In the genomic region with DNA sequence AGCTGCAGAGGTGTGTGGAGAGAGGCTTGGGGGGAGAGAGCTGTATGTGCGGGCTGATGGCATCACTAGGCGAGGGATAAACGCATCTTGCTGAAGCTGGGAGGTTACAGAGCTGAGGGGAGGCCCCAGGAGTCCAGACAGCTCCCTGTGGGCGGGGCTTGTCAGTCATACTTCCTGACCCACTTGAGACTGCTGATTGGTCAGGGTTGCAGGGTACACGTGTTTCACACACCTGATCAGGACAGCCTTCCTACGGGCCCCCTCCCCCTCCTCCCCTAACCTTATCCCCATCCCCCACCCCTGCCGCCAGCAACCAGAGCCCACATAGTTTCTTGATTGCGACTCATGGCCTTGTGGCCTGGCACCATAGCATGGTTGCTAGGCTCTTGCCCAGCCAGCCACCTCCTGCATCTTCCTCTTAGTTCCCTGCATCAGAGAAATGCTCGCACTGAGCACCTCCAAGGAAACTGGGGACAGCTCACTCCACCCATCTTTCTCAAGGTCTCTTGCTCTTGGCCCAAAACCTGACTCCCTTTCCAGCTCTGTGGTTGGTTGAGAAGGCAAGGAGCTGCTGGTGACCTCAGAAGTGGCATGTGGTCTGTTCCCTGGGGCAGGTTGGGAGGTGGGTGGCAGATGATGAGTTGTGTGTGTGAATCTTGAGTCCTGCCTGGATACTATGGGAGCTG, we compare ENCODE assay signal across 13 mouse cellular contexts. TPM values are rescaled to one million over a fixed set of nuclear protein-coding genes. Genes with fewer than 3 reads are reported as not detected.
DNase-seq lines count a peak whose midpoint lies in the region; ATAC-seq and TF ChIP-seq lines count a peak whose summit lies in the region.
"Had no signal": no experiment of that assay in that cellular context is flagged by ENCODE, and none has a peak within 500 bp of the region (broad histone marks: within the 10 kb centered on the region; RNA-seq: fewer than 3 reads in every experiment).

No protein-coding gene starts in this region.

- intact Hi-C loops in gastrocnemius, adult 2 months (cut with DNase I), result loop anchor here (10.0 kb wide), 1 partner anchor 94 kb away; no protein-coding TSS in a partner anchor
- intact Hi-C loops in heart, postnatal 36 days (cut with DNase I), result no loop called here

- no peak overlapping the region for H3K9ac ChIP-seq in lung, embryonic 14.5 days
- H3K9ac ChIP-seq in embryonic facial prominence, embryonic 13.5 days, result no peak overlapping the region
- no peak overlapping the region for H3K9ac ChIP-seq in forebrain, embryonic 12.5 days
- H3K9ac ChIP-seq: heart, embryonic 12.5 days had no signal

- TF ChIP-seq CTCF in lung, embryonic 14.5 days (IDR thresholded peaks at IDR 0.05; ENCODE audit: low read depth), result no peak
- TF ChIP-seq CTCF in gastrocnemius, adult 2 months (IDR thresholded peaks at IDR 0.05), result no peak

- H3K27me3 ChIP-seq in lung, embryonic 14.5 days (ENCODE audit: insufficient read depth, low read length), result peaks cover 65% of the 10 kb centered on the region
- peaks cover 86% of the 10 kb centered on the region for H3K27me3 ChIP-seq in embryonic facial prominence, embryonic 13.5 days
- H3K27me3 ChIP-seq in forebrain, embryonic 12.5 days, result peaks cover 87% of the 10 kb centered on the region

- no peaks in the 10 kb centered on the region for H3K36me3 ChIP-seq in lung, embryonic 14.5 days (ENCODE audit: insufficient read depth)
- H3K36me3 ChIP-seq in embryonic facial prominence, embryonic 13.5 days, result no peaks in the 10 kb centered on the region
- no peaks in the 10 kb centered on the region for H3K36me3 ChIP-seq in forebrain, embryonic 12.5 days (replicated peaks)
- H3K36me3 ChIP-seq: heart, embryonic 12.5 days had no signal

- H3K4me1 ChIP-seq in lung, embryonic 14.5 days (ENCODE audit: insufficient read depth), result no peaks in the 10 kb centered on the region
- H3K4me1 ChIP-seq in embryonic facial prominence, embryonic 13.5 days, result peaks cover 68% of the 10 kb centered on the region
- H3K4me1 ChIP-seq in forebrain, embryonic 12.5 days, result peaks cover 7% of the 10 kb centered on the region

- no peaks in the 10 kb centered on the region for H3K9me3 ChIP-seq in lung, embryonic 14.5 days (ENCODE audit: low read depth, low read length)
- H3K9me3 ChIP-seq in embryonic facial prominence, embryonic 13.5 days, result no peaks in the 10 kb centered on the region
- H3K9me3 ChIP-seq in forebrain, embryonic 12.5 days, result no peaks in the 10 kb centered on the region
- H3K9me3 ChIP-seq: heart, embryonic 12.5 days had no signal

- no peak overlapping the region for H3K4me3 ChIP-seq in lung, embryonic 14.5 days (ENCODE audit: low read depth, low read length)
- H3K4me3 ChIP-seq in embryonic facial prominence, embryonic 13.5 days, result no peak overlapping the region
- H3K4me3 ChIP-seq in forebrain, embryonic 12.5 days (replicated peaks), result no peak overlapping the region
- H3K4me3 ChIP-seq in gastrocnemius, adult 2 months, result no peak overlapping the region
- H3K4me3 ChIP-seq: heart, embryonic 12.5 days had no signal

- 4% methylated on average over 9 of the region's 9 CpGs for WGBS in lung, embryonic 14.5 days
- WGBS in embryonic facial prominence, embryonic 13.5 days, result 10% methylated on average over 9 of the region's 9 CpGs
- WGBS in forebrain, embryonic 12.5 days, result 4% methylated on average over 9 of the region's 9 CpGs

- H3K4me2 ChIP-seq in lung, embryonic 14.5 days, result no peak overlapping the region
- peak overlapping the region; percentile 24; the same call in 1 of the 2 replicates for H3K4me2 ChIP-seq in embryonic facial prominence, embryonic 13.5 days
- no peak overlapping the region for H3K4me2 ChIP-seq in forebrain, embryonic 12.5 days
- H3K4me2 ChIP-seq: heart, embryonic 12.5 days had no signal

- H3K27ac ChIP-seq in lung, embryonic 14.5 days (ENCODE audit: low read depth), result no peak overlapping the region
- no peak overlapping the region for H3K27ac ChIP-seq in embryonic facial prominence, embryonic 13.5 days
- H3K27ac ChIP-seq in forebrain, embryonic 12.5 days, result no peak overlapping the region
- no peak overlapping the region for H3K27ac ChIP-seq in gastrocnemius, adult 2 months

- DNase-seq in lung, embryonic 14.5 days, result no peak
- DNase-seq in lung, postnatal 14 days, result no peak
- peak; percentile 72 for DNase-seq in CD4-positive, CD25-positive, alpha-beta regulatory T cell, adult 2 months (ENCODE audit: low read depth, low spot score)
- DNase-seq in gastrocnemius, adult 2 months, result no peak
- no peak for DNase-seq in heart, postnatal 36 days
- DNase-seq: kidney, adult 18-20 months; lung, postnatal 36 days; right cerebral cortex, postnatal 4 days had no signal

- ATAC-seq in lung, embryonic 14.5 days (ENCODE audit: insufficient read depth), result peak; percentile 43; the same call in 1 of the 2 replicates
- ATAC-seq in embryonic facial prominence, embryonic 13.5 days (ENCODE audit: insufficient number of reproducible peaks, insufficient read depth, low FRiP score, low TSS enrichment, low read depth), result 0 out of 2 replicates have a peak, but pooled peaks have one; percentile 44
- peak; percentile 18; the same call in 1 of the 2 replicates for ATAC-seq in neutrophil, adult 5-6 weeks (ENCODE audit: extremely low read depth, insufficient number of reproducible peaks, low FRiP score, poor library complexity, severe bottlenecking)
- ATAC-seq in forebrain, embryonic 12.5 days (ENCODE audit: low FRiP score), result no peak

RNA-seq across cellular contexts. Expression of a gene that starts 38.4 kb away (rescaled TPM):
- polyA plus RNA-seq in lung, embryonic 14.5 days (2014; fragmentation: Nextera tagmentation; extraction: Ambion mirVana), result 0.04 and 0.16 TPM in 2 replicates
- 3.1 and 3.9 TPM in 2 replicates for polyA plus RNA-seq in embryonic facial prominence, embryonic 13.5 days (2015; fragmentation: Nextera tagmentation; extraction: Ambion mirVana)
- 24.0 and 27.3 TPM in 2 replicates for total RNA-seq in neutrophil, adult 5-6 weeks (2017)
- 0.05 and 0.09 TPM in 2 replicates for polyA plus RNA-seq in forebrain, embryonic 12.5 days (2016; fragmentation: Nextera tagmentation; extraction: Ambion mirVana)
- under 1 TPM in 1 of 2 experiments, not detected in 1; 0.17 TPM for total RNA-seq in gastrocnemius, adult 2 months (2021)
- total RNA-seq in heart, postnatal 36 days (2021), result under 1 TPM; 0.43 to 0.50 TPM
- polyA plus RNA-seq: cortical plate, adult 2 months had no signal

Comparison
In these comparisons a context has a peak if more than half of its experiments do, and no peak if none do; other contexts are left out.
1. RNA of a gene that starts 38.4 kb away (total RNA-seq): 24.0 to 27.3 TPM in neutrophil, adult 5-6 weeks; 0.43 to 0.50 TPM in heart, postnatal 36 days and 0.17 TPM in gastrocnemius, adult 2 months; every median in the first group is over 10 times any median in the second.